Mouse (Mus musculus): Measurements from ENCODE around the gene Kif26a.

DNA sequence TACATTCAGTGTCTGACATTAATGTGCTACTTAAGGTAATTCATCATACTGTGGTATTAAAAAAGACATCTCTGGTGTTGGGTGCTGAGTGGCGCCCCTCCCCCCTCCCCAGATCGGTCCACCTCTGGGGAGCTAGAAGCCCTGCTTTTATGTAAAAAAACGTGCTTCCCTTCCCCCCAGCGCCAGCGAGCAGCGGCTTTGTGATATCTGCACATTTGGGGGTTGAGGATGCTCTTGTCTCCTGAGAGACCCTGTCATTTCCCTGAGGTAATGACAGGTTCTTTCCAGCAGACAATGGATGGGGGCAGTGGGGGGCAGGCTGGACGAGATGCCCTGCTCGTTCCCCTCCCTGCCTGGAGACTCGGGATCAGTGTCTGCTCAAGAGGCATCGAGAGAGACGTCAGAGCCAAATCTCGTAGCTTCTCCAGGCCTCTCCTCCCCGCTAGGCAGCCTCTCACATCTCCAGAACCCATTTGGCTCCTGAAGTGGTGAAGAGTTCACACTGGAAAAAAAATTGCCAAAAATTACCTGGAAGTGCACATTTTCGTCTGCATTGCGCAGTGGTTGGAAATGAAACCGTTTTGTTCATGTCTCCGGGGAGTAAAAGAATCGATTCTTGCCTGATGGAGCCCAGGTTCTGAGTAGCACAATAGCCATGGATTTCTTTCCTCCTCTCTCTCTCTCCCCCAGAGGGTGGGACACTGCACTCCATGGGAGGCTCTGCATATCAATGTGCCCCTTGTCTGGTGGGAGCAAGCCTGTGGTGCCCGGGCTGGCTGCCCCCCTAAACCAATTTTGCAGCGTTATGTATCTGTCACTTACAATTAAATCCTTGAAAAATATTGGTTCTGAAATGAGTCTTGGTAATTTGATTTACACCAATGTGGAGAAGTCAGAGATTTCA, 24.9 kb downstream of the Kif26a start:
- no peak for TF ChIP-seq GATA1 (IDR thresholded peaks at IDR 0.05; ENCODE audit: borderline replicate concordance, low read length)
- no peak for TF ChIP-seq FLI1 (IDR thresholded peaks at IDR 0.05; ENCODE audit: low read length)

Data from megakaryocyte, embryonic 14.5 days (primary cell).